Mouse (Mus musculus) urinary bladder, postnatal 14 days (tissue): ENCODE measurements around the gene Cdk19.
"Not testable (repeated sequence)": the region's sequence is repeated elsewhere in the genome, so short reads cannot be mapped to it uniquely, and the experiment has no call there.

ENCODE experiments used
- DNase-seq: peaks from one replicate; pipeline ENCODE4 v3.0.0; 2021; ENCODE audit warnings: low spot score

Gene Cdk19

GRCm38 (mm10) chr10:40481534-40481933 lies 142.2 kb downstream of the Cdk19 start:
- no peak for DNase-seq

GRCm38 (mm10) chr10:40482285-40482684 lies 142.9 kb downstream of the Cdk19 start:
- no peak for DNase-seq

- no peak for DNase-seq
Observed at GRCm38 (mm10) chr10:40489086-40489796, 149.9 kb downstream of the Cdk19 start.

DNA sequence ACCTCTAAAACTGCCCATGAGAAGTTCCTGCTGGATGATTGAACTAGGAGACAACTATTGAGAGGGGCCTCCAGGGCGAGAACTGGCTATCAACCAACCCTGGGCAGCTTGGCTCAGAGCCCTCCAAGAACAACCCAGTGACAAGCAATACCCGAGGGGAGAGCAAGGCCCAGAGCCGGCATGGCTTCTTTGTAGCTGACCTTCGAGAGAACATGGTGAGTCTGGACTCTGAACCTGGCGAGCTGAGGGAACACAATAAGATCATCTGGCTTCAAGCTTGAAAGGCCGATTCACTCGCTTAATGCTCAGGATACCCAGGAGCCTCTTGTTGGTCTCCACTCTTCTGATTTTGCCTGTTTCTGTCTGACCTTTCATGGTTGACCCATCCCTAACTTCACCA lies 151.8 kb downstream of the Cdk19 start:
- no peak for DNase-seq

- DNase-seq, result no peak
Observed at GRCm38 (mm10) chr10:40491748-40492147, 152.4 kb downstream of the Cdk19 start.

DNA sequence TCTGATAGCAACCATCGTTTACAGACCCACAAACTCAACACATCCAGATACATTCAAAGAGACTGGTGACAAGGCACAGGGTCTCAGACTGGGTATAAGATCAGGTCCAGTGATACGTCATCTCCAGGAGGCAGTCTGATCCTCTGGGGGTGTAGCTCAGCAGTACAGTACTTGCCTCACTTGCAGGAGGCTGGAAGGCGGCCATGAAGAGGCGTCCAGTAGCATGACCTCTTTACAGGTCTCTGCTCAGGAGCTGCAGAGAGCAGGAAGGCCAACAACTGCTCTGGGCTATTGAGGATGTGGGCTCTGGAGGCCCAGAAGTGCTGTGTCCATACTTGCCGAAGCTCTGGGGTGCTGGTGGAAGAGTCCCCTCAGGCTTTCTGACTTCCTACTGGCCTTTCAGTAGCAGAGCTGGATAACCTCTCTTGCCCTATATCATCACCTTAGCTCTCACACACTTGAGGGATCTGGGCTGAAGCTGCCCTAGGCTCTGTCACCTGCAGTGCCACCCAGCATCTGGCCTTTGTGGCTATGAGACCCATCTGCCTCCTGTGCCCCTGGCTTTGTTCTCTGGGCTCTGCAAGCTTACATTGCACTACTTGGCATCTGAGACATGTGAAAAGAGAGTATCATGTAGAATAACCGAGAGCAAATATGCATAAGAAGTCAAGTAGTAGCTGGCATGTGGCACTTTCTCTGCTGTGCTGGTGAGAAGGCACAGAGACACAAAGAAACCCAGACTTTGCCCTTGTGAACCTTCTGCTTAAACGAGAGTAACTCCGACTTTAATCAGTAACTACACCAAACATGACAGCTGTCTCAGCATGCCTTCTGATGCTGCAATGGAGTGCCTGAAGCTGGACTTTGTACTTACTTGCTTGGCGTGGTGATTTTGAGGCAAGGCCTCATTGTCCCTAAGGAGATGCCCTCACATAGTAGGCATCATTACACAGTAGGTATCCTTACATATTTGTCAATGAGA lies 155.1 kb downstream of the Cdk19 start:
- no peak for DNase-seq

GRCm38 (mm10) chr10:40497301-40498041 lies 158.1 kb downstream of the Cdk19 start:
- no peak for DNase-seq

- DNase-seq, result no peak
Observed at GRCm38 (mm10) chr10:40498426-40498825, 159.1 kb downstream of the Cdk19 start.

- no peak for DNase-seq
Observed at GRCm38 (mm10) chr10:40499314-40500252, 160.2 kb downstream of the Cdk19 start.

- DNase-seq, result no peak
Observed at GRCm38 (mm10) chr10:40500723-40501245, 161.4 kb downstream of the Cdk19 start.

GRCm38 (mm10) chr10:40502734-40503133 lies 163.4 kb downstream of the Cdk19 start:
- no peak for DNase-seq

GRCm38 (mm10) chr10:40510356-40510755 lies 171.0 kb downstream of the Cdk19 start:
- no peak for DNase-seq

DNA sequence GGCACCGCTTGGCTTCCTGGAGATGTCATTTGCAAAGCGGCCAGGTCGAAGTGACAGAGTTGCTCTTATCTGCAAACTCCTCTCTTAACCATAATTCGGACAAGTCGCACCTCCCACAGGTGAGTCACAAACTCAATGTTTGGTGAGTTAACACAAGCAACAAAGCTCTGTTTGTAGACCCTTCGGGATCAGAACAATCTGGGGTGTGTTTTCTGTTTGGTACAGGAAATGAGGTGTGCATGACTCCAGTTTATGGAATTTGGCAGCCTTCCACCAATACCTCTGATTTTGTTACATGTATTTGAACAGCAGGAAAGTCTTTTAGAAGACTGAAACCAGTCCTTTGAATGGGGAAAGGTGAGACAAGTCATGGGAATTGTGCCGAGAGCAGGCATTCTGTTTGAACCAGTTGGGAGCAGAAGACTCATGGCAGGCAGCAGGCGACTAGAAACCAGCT lies 171.9 kb downstream of the Cdk19 start:
- DNase-seq, result peak; percentile 71

DNA sequence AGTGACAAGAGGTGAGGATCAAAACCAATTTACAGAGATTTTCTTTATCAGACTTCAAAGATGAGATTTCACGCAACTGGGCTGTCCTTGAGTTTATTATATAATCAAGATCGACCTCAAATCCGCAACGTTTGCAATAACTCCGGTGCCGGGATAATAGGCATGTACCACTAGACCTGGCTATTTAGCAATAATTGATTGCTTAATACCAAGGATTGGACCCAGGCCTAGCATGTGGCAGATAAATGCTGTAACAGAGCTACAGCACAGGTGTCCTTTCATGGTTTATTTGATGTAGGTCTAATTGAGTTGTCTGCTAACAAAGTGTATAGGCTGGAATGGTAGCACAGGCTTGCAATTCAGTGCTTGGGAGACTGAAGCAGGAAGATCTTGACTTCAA lies 172.8 kb downstream of the Cdk19 start:
- DNase-seq, result no peak

DNA sequence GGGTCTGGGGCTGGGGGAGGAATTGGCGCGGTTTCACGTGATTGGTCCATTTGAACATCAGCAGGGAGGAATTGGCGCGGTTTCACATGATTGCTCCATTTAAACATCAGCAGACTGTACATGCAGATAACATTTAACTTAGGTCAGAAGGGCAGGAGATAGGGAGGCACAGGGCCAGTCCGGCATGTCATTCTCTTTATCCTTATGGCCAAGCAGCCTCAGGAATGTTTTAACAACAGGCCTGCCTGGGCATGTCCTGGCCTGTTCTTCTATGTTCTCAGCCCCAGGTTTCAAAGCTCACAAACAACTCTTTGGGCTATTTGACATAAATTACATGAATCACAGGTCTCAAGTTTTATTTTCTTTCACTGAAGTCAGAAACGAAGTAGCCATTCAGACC lies 173.6 kb downstream of the Cdk19 start:
- not testable (repeated sequence) for DNase-seq

GRCm38 (mm10) chr10:40515225-40515681 lies 175.9 kb downstream of the Cdk19 start:
- DNase-seq, result peak; percentile 3

- DNase-seq, result peak; percentile 3
Observed at GRCm38 (mm10) chr10:40516421-40516820, 177.1 kb downstream of the Cdk19 start.

GRCm38 (mm10) chr10:40519586-40519985 lies 180.2 kb downstream of the Cdk19 start:
- peak; percentile 50 for DNase-seq

DNA sequence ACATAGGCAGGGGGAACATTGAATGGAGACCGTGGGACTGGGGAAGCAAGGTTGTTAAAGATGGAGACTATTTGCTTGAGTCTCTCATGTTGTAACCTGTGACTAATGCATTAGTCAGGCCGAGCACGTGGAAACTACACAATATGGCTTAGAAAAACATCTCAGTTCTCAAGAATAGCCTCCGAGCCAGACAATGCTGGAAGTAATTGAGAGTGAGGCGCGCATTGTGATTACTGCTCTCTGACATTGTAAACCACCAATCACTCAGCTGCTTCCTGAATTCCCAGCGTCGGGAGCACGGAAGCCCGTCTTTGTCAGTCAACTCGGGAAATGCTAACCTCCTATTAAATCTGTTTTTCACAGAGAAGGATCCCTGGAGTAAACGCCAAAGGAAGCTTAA lies 182.2 kb downstream of the Cdk19 start:
- no peak for DNase-seq

- no peak for DNase-seq
Observed at GRCm38 (mm10) chr10:40523312-40523975, 184.1 kb downstream of the Cdk19 start.
